Mouse (Mus musculus) liver, postnatal 0 days (tissue): ENCODE results near the gene Adcy6.

Experiments
- CTCF ChIP-seq: sonication (generic); IDR thresholded peaks from 2 replicates; pipeline ENCODE4 v1.5.1; 2016; ENCODE audit warnings: antibody characterized with exemption, low read depth
- EP300 ChIP-seq: IDR thresholded peaks from 2 replicates; pipeline ENCODE4 v1.6.1; 2016; ENCODE audit warnings: antibody characterized with exemption, low read depth, mild to moderate bottlenecking

GRCm38 (mm10) chr15:98647308-98647707 lies 37.4 kb upstream of the Adcy6 start:
- no peak for TF ChIP-seq CTCF
- no peak for TF ChIP-seq EP300
